Mouse (Mus musculus): Measurements from ENCODE around the gene Strc. TPM values are rescaled to one million over a fixed set of nuclear protein-coding genes. Genes with fewer than 3 reads are reported as not detected.

The Strc gene
- polyA plus RNA-seq, 1 experiment from 2014 or later = not detected

DNA sequence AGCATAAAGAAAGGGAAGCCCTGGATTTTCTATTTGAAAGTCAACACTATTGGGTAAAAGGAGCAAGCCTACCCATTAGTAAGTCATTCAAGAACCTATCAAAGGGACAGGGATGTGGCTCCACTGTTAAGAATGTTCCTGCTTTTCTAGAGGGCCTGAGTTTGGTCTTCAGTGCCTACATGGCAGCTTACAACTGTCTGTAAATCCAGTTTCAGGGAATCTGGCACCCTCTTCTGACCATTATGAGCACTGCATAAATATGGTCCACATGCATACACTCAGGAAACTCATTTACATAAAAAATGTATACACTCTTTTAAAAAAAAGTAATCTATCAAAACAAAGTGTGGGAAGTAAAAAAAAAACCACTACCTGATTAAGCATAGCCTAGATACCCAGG, 47.9 kb downstream of the Strc start:
- DNase-seq (ENCODE audit: low spot score) (no peak), ATAC-seq (ENCODE audit: insufficient read depth, low FRiP score, low TSS enrichment) (no peak)
- Histone ChIP-seq H3K36me3 (ENCODE audit: control insufficient read depth, insufficient read depth, low read length) (no peaks in the 10 kb centered on the region), H3K4me3 (ENCODE audit: low read depth, low read length) (no peak overlapping the region), H3K9ac (ENCODE audit: low read length) (no peak overlapping the region), H3K9me3 (ENCODE audit: control insufficient read depth, low read length) (no peaks in the 10 kb centered on the region), H3K27me3 (ENCODE audit: control insufficient read depth, insufficient read depth, low read length) (no peaks in the 10 kb centered on the region), H3K27ac (ENCODE audit: low read depth, low read length) (no peak overlapping the region), H3K4me1 (ENCODE audit: control insufficient read depth, insufficient read depth, low read length) (no peaks in the 10 kb centered on the region), H3K4me2 (ENCODE audit: low read depth) (no peak overlapping the region)

DNA sequence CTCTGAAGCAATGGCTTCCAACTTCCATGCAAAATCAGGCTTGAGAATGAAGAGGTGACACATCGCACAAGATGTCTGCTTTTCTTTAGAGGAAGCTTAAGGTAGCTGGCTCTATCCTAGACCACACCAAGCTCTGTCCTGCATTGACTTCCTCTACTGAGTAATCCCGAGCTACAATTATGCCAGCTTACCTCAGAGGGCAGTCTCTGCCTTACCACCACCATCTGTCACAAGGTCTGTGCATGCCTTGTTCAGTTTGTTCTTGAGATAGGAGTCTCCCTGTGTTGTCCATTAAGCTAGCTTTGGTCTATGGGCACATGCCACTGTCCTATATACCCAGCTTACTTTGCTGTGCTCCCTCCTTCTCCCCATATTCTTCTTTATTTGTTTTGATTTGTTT, 57.5 kb downstream of the Strc start:
- Histone ChIP-seq H3K9me3 (ENCODE audit: control insufficient read depth, low read length) (no peaks in the 10 kb centered on the region), H3K4me2 (ENCODE audit: low read depth) (no peak overlapping the region), H3K4me3 (ENCODE audit: low read depth, low read length) (no peak overlapping the region), H3K4me1 (ENCODE audit: control insufficient read depth, insufficient read depth, low read length) (no peaks in the 10 kb centered on the region), H3K9ac (ENCODE audit: low read length) (no peak overlapping the region), H3K27ac (ENCODE audit: low read depth, low read length) (no peak overlapping the region), H3K27me3 (ENCODE audit: control insufficient read depth, insufficient read depth, low read length) (no peaks in the 10 kb centered on the region), H3K36me3 (ENCODE audit: control insufficient read depth, insufficient read depth, low read length) (no peaks in the 10 kb centered on the region)
- ATAC-seq (ENCODE audit: insufficient read depth, low FRiP score, low TSS enrichment) = no peak
- 93% methylated on average over 2 of the region's 2 CpGs for WGBS
- DNase-seq (ENCODE audit: low spot score) = no peak

- no peaks in the 10 kb centered on the region for H3K9me3 ChIP-seq (ENCODE audit: control insufficient read depth, low read length)
- no peaks in the 10 kb centered on the region for H3K27me3 ChIP-seq (ENCODE audit: control insufficient read depth, insufficient read depth, low read length)
- H3K4me2 ChIP-seq (ENCODE audit: low read depth) = no peak overlapping the region
- no peak overlapping the region for H3K27ac ChIP-seq (ENCODE audit: low read depth, low read length)
- DNase-seq (ENCODE audit: low spot score) = no peak
- ATAC-seq (ENCODE audit: insufficient read depth, low FRiP score, low TSS enrichment) = no peak
- H3K36me3 ChIP-seq (ENCODE audit: control insufficient read depth, insufficient read depth, low read length) = no peaks in the 10 kb centered on the region
- no peak overlapping the region for H3K4me3 ChIP-seq (ENCODE audit: low read depth, low read length)
- H3K9ac ChIP-seq (ENCODE audit: low read length) = no peak overlapping the region
- WGBS = 89% methylated on average over 10 of the region's 10 CpGs
- no peaks in the 10 kb centered on the region for H3K4me1 ChIP-seq (ENCODE audit: control insufficient read depth, insufficient read depth, low read length)
Measured at GRCm38 (mm10) chr2:121323693-121324470, 63.1 kb downstream of the Strc start.

- ATAC-seq (ENCODE audit: insufficient read depth, low FRiP score, low TSS enrichment) = no peak
- WGBS = 94% methylated on average over 10 of the region's 10 CpGs
- no peaks in the 10 kb centered on the region for H3K36me3 ChIP-seq (ENCODE audit: control insufficient read depth, insufficient read depth, low read length)
- H3K9ac ChIP-seq (ENCODE audit: low read length) = no peak overlapping the region
- no peak overlapping the region for H3K4me2 ChIP-seq (ENCODE audit: low read depth)
- no peak for DNase-seq (ENCODE audit: low spot score)
- no peaks in the 10 kb centered on the region for H3K4me1 ChIP-seq (ENCODE audit: control insufficient read depth, insufficient read depth, low read length)
- H3K9me3 ChIP-seq (ENCODE audit: control insufficient read depth, low read length) = no peaks in the 10 kb centered on the region
- H3K4me3 ChIP-seq (ENCODE audit: low read depth, low read length) = no peak overlapping the region
- no peaks in the 10 kb centered on the region for H3K27me3 ChIP-seq (ENCODE audit: control insufficient read depth, insufficient read depth, low read length)
- no peak overlapping the region for H3K27ac ChIP-seq (ENCODE audit: low read depth, low read length)
Measured at GRCm38 (mm10) chr2:121323041-121323440, 63.9 kb downstream of the Strc start.

- Histone ChIP-seq H3K4me1 (ENCODE audit: control insufficient read depth, insufficient read depth, low read length) (no peaks in the 10 kb centered on the region), H3K9ac (ENCODE audit: low read length) (no peak overlapping the region), H3K27ac (ENCODE audit: low read depth, low read length) (no peak overlapping the region), H3K4me2 (ENCODE audit: low read depth) (no peak overlapping the region), H3K36me3 (ENCODE audit: control insufficient read depth, insufficient read depth, low read length) (no peaks in the 10 kb centered on the region), H3K27me3 (ENCODE audit: control insufficient read depth, insufficient read depth, low read length) (no peaks in the 10 kb centered on the region), H3K9me3 (ENCODE audit: control insufficient read depth, low read length) (no peaks in the 10 kb centered on the region), H3K4me3 (ENCODE audit: low read depth, low read length) (no peak overlapping the region)
- DNase-seq (ENCODE audit: low spot score) = no peak
- ATAC-seq (ENCODE audit: insufficient read depth, low FRiP score, low TSS enrichment) = no peak
- 79% methylated on average over 8 of the region's 8 CpGs for whole genome bisulfite sequencing
Measured at GRCm38 (mm10) chr2:121316278-121316677, 70.7 kb downstream of the Strc start.

Other genes starting within 250 kb of the Strc start
- 33.6 and 35.6 TPM in 2 replicates for gene Adal, start 246.7 kb downstream of the Strc start, polyA plus RNA-seq (2014; fragmentation: Nextera tagmentation; extraction: Ambion mirVana)
- 22.9 and 23.2 TPM in 2 replicates for gene Lcmt2, start 246.5 kb downstream of the Strc start, polyA plus RNA-seq (2014; fragmentation: Nextera tagmentation; extraction: Ambion mirVana)
- gene Tubgcp4, start 216.5 kb downstream of the Strc start, polyA plus RNA-seq (2014; fragmentation: Nextera tagmentation; extraction: Ambion mirVana) = 59.2 and 60.7 TPM in 2 replicates
- gene Zscan29, start 216.0 kb downstream of the Strc start, polyA plus RNA-seq (2014; fragmentation: Nextera tagmentation; extraction: Ambion mirVana) = 14.6 and 15.0 TPM in 2 replicates
- 143 and 151 TPM in 2 replicates for gene Trp53bp1, start 115.8 kb downstream of the Strc start, polyA plus RNA-seq (2014; fragmentation: Nextera tagmentation; extraction: Ambion mirVana)
- 17.5 and 19.2 TPM in 2 replicates for gene Map1a, start 97.6 kb downstream of the Strc start, polyA plus RNA-seq (2014; fragmentation: Nextera tagmentation; extraction: Ambion mirVana)
- gene Ppip5k1, start 31.8 kb downstream of the Strc start, polyA plus RNA-seq (2014; fragmentation: Nextera tagmentation; extraction: Ambion mirVana) = 10.8 and 11.4 TPM in 2 replicates
- 8.2 and 9.8 TPM in 2 replicates for gene Ckmt1, start 29.5 kb downstream of the Strc start, polyA plus RNA-seq (2014; fragmentation: Nextera tagmentation; extraction: Ambion mirVana)
- gene Pdia3, start 26.6 kb upstream of the Strc start, polyA plus RNA-seq (2014; fragmentation: Nextera tagmentation; extraction: Ambion mirVana) = 527 and 585 TPM in 2 replicates
- 1.7 and 4.0 TPM in 2 replicates for gene Catsper2, start 26.6 kb upstream of the Strc start, polyA plus RNA-seq (2014; fragmentation: Nextera tagmentation; extraction: Ambion mirVana)
- gene Ell3, start 57.1 kb upstream of the Strc start, polyA plus RNA-seq (2014; fragmentation: Nextera tagmentation; extraction: Ambion mirVana) = 2.7 and 3.1 TPM in 2 replicates
- 453 and 468 TPM in 2 replicates for gene Serf2, start 62.0 kb upstream of the Strc start, polyA plus RNA-seq (2014; fragmentation: Nextera tagmentation; extraction: Ambion mirVana)
- 105 and 116 TPM in 2 replicates for gene Hypk, start 66.1 kb upstream of the Strc start, polyA plus RNA-seq (2014; fragmentation: Nextera tagmentation; extraction: Ambion mirVana)
- gene Serinc4, start 69.6 kb upstream of the Strc start, polyA plus RNA-seq (2014; fragmentation: Nextera tagmentation; extraction: Ambion mirVana) = 0.23 and 0.72 TPM in 2 replicates
- 71.8 and 73.2 TPM in 2 replicates for gene Mfap1b, start 86.9 kb upstream of the Strc start, polyA plus RNA-seq (2014; fragmentation: Nextera tagmentation; extraction: Ambion mirVana)
- gene Mfap1a, start 119.5 kb upstream of the Strc start, polyA plus RNA-seq (2014; fragmentation: Nextera tagmentation; extraction: Ambion mirVana) = 30.8 and 33.9 TPM in 2 replicates
- 10.5 and 10.6 TPM in 2 replicates for gene Wdr76, start 119.6 kb upstream of the Strc start, polyA plus RNA-seq (2014; fragmentation: Nextera tagmentation; extraction: Ambion mirVana)